Mouse (Mus musculus) adrenal gland, postnatal 36 days (tissue): ENCODE results near the gene Sdc1. TPM values are rescaled to one million over a fixed set of nuclear protein-coding genes. Genes with fewer than 3 reads are reported as not detected.

Experiments used
- DNase-seq, 2 experiments: peaks; one replicate each; pipeline ENCODE4 v3.0.0; 2021; ENCODE audit warnings: mixed read lengths in 1 of 2
- long read RNA-seq, 2 experiments: library from polyadenylated mRNA; stranded (forward); transcript quantifications; one replicate each; pipeline ENCODE4 v2.0.0; 2021; ENCODE audit warnings: borderline sequencing depth in 2 of 2
- total RNA-seq, 2 experiments: library from RNA; stranded (reverse); gene quantifications; 2 replicates each; pipeline ENCODE4 v1.2.3; 2021

Gene Sdc1
- 10 to 100 TPM; 16.5 to 17.0 TPM for total RNA-seq
- long read RNA-seq, experiment 1, transcript Sdc1-201 (5 exons, 3,157 nt): major isoform, 31 of 41 reads
- long read RNA-seq, experiment 1, partial matches to known transcripts: 7 of 41 reads
- long read RNA-seq, experiment 1, other reads (novel, unspliced or antisense): 3 of 41 reads
- long read RNA-seq, experiment 2, transcript Sdc1-201 (5 exons, 3,157 nt): major isoform, 17 of 19 reads
- long read RNA-seq, experiment 2, partial matches to known transcripts: 2 of 19 reads
- long read RNA-seq, experiment 2, other reads (novel, unspliced or antisense): 0 of 19 reads

DNA sequence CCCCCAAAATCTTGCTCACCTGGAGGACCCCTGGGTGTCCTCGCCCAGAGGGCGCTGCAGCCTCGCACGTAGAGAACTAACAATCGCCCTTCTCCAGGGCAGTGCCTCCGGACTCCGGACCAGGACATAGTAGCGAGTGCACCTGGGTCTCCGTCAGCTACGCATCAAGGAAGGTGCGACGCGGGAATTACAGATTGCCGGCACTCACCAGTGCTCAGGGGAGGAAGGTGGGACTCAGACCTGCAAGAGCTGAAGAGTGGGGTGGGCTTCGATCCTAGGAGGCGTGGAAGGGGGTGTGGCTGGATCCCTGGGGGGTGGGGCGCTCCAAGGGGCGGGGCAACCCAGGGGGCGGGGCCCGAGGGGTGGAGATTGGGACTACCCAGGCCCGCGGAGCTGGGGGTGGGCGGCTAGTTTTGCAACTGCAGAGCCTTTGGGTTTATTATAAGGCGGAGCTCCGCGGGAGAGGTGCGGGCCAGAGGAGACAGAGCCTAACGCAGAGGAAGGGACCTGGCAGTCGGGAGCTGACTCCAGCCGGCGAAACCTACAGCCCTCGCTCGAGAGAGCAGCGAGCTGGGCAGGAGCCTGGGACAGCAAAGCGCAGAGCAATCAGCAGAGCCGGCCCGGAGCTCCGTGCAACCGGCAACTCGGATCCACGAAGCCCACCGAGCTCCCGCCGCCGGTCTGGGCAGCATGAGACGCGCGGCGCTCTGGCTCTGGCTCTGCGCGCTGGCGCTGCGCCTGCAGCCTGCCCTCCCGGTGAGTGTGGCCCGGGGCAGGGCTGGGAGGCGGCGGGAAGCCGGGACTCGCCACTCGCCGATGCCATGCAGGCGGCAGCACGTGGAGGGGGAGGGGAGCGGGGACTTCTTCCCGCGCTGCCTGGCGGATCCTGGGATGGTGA lies at the start of gene Sdc1:
Sdc1 (plus strand) TSS at position 378 of the 898 bp plus-strand sequence.
- DNase-seq: peak; percentile 83 to 86

DNA sequence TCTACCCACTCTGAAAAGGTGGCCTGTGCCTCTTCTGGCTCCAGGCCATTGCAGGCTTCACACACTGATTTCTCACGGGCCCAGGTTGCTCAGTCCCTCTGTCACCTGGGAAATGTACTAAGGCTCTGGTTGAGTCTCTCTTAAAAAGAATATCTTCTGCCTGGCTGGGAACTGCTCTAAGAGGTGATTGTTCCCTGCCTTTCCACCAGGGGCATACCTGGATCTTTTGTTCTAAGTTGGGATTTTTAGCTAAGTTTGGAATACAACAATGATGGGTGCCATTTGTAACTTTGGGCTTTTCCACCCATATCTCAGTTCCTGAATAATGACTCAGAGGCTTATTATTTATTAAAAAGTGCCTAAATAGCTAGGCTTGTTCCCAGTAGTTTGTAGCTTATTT lies 44.2 kb upstream of the Sdc1 start:
- no peak for DNase-seq

DNA sequence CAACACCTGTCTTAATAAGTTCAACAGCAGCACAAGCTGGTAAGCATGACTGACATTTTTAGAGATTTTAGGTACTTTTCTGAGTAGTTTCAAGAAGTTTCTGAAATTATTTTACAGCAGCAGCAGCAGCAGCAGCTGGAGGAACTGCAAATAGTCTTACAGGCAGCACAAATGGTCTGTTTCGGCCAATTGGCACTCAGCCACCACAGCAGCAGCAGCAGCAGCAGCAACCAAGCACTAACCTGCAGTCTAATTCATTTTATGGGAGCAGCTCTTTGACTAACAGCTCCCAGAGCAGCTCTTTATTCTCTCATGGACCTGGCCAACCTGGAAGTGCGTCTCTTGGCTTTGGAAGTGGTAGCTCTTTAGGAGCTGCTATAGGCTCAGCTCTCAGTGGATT lies 42.4 kb upstream of the Sdc1 start:
- peak; percentile 9 to 39 for DNase-seq

DNA sequence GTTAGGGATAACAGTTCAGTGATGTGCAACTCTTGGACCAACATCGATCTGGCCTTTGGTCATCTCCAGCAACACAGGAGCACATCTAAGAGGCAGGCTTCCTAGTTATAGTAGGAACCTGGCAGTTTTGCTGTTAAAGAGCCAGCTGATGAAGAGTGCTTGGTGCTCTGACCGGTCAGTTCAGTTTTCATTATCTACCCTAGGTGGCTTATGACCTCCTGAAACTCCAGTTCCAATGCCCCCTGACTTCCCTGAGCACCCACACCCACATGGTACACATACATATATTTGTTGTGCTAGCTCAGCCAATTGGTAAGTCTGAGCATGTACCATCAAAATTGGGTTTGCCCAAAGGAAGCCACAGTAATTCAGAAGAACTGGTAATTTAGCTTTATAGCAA lies 17.5 kb upstream of the Sdc1 start:
- no peak for DNase-seq

DNA sequence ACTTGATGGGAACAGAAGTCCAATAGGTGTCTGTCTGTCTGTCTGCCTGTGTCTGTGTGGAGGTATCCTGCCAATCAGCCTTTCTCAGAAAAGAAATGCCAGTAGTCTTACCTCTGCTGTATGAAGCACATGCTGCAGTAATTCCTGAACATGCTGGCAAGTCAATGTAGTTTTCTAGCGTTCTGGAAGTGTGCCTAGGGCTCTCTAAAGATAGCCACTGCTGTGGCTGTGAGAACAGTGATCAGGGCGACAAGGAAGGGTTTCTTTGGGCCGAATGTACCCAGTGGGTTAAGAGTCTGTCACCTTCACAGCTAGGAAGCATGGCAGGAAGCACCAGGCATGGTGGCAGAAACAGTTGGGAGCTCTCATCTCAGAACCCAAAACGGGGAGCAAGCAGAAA lies 17.0 kb upstream of the Sdc1 start:
- no peak for DNase-seq

DNA sequence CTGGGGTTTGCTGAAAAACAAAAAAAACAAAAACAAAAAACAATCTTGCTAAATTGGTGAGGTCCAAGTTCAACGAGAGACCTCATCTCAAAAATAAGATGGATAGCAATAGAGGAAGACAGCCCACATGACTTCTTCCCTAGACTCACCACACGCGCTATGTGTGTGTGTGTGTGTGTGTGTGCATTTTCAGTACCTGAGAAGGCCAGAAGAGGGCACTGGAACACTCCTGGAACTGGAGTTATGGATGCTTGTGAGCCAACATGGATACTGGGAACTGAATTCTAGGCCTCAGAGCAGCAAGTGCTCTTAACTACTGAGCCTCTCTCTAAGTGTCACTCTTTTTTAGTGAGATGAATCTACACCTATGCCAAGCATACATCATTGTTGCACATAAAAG lies 13.1 kb upstream of the Sdc1 start:
- DNase-seq: no peak

DNA sequence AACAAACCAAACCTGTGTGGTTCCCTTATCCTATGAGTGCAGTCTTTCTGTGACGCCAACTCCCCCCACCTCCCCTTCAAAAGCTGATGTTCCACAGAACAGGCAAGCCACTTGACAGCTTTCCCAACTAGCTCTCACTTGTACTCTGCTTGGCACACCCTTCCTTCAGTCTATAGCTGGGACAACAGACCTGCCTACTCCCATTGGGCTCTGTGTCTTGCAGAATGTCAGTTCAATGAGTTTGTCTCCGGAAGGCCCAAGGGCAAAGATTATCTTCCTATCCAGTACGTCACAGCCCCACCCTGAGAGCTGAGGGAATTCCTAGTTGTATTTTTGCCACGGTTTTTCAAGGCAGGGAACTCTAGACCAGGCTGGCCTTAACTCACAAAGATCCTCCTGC lies 12.0 kb upstream of the Sdc1 start:
- DNase-seq: no peak

DNA sequence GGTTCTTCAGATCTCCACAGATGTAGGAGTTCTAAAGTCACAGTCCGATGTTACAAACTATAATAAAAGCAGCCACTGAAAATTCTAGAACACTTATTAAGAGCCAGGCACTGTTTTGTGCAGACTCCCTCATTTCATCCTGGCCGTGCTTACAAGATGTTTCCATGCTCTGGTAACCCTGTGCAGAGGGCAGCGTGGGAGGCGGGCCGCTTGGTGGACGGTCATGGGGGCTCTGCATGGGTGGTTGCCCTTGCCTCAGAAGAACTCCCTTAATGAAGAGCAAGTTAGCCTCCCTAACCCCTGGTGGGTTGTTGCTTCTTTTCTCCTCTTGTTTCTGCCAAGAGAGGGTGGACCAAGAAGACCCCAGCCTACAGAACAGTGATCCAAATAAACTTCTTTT lies 11.3 kb upstream of the Sdc1 start:
- no peak for DNase-seq

DNA sequence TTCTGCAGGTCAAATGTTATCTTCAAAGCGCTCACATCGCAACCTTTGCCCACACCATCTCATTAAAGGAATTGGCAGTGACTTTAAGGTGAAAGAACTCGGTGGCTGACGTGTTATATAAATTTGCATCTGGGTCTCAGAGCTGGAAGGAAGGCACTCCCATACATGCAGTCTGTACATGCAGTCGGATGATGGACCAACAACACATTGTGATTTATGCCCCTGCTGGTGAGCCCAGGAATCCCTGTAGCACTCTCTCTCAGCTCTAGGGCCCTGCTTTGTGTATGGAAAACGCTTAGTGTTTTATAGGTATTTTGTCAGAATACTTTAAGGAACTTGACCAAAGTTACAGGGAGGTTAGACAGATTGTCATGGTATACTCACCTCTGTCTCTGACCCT lies 10.6 kb upstream of the Sdc1 start:
- DNase-seq: no peak

DNA sequence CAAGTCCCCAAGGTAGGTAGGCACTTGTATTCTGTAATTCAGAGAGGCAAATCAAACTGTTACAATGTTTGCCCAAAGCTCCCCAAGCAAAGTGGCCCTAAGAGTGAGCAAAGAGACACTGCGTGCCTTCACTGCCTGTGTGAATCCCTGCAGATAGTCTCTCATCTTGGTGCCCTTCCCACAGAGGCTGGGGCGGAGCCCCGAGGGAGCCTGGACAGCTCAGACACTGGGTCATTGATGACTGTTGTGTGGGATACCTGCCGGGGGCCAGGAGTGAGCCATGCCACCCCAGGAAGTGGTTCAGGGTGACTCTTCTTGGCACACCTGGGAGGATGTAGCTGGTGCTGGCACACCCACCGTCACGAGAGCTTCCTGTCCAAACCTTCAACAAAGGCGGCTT lies 10.1 kb upstream of the Sdc1 start:
- no peak for DNase-seq

DNA sequence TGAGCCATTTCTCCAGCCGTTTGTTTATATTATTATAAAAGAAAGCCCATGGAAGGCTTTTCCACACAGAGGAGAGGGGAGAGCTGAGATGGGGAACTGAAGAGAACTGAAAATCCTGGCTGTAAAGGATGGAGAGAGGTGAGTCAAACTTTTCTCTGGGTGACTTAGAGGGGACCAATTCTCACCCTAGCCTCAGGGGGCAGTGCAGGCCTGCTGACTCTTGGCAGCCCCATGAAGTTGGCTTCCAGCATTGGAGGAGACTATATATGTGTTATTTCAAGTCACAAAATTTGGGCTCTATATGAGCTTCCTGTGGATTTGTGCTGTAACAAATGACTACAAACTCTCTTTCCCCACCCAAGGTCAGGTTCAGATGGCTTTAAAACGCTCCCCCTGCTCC lies 8.5 kb upstream of the Sdc1 start:
- peak; percentile 13 to 37 for DNase-seq

DNA sequence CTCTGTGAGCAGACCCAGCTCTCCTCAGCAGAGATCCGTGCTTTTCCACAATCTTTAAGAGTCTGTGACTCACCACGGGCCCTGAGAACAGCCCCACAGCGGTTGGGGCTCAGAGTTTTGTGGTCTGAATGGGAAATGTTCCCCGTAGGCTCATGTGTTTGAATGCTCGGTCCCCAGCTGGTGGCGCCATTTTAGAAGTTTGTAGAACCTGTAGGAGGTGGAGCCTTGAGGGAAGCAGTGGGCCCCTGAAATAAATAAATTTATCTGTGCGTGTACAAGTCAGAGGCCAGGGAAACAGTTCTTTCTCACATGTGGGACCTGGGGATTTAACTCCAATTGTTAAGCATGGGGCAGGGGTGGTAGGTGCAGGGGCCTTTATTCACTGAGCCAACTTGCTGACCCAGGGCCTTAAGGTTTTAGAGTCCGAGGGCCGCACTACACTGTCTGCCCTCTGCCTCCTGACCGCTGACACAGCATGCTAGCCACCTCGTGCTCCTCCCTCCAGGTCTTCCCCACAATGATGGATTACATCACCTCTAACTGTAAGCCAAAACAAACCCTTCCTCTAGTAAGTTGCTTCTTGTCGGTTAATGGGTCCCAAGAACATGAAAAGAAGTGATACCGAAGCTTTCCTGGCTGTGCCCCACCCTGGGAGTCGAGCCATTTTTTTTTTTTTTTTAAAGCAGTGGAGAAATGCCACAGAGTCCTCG lies 6.7 kb upstream of the Sdc1 start:
- DNase-seq: no peak

DNA sequence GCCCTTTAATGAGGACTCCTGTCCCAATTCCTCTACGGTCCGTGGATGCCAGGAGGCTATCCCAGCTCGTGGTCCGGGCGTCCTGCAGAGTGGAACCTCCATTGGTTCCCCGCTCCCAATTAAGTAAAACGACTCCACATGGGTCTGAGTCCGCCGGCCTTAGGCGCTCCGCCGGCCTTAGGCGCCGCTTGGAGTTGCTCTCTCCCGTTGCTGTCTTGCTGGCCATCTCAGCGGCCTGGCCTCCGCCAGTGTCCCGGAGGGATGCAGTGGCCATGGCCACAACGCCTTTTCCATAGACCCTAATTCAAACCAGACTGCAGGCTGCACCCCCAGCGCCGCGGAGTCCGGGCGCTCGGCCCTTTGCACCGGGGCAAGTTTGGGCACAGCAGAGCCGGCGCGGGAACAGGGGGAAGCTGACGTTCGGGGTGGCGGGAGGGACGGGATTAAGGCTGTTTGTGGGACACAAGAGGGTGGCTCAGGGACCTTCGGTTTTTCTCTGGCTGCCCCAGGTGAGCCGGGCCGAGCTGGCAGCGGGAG lies 789 bp downstream of the Sdc1 start:
- DNase-seq: peak; percentile 33

DNA sequence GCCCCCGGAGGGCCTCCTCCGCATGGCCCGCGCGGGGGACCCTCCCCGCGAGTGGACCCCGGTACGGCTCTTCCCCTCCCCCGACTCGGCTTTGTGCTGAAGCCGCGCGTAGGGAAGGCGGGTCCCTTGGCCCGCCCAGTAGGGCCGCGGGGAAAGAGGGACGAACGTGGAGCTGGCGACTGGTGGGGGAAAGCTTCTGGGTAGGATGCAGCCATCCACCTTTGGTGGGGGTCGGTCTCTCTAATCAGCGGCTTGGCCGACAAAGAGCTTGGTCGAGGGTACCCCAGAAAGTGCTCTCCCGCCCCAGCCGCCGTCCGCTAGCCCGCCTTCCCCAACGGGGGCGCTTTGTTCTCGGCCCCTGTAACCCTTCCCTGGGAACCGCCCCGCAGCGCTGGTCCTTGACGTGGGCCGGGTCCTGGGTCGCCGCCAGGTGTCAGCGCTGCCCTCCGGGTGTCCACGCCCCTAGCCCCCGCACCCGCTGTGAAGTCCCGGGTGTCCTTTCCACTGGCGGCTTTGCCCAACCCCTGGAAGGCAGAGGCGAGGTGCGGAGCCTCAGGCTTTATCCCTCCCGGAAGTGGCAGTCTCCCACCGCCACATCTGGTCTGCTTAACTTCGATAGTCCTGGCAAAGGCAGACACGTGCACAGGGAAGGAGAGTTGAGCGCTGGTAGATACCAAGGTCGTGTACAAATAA lies 1.5 kb downstream of the Sdc1 start:
- DNase-seq: peak; percentile 55 to 71

DNA sequence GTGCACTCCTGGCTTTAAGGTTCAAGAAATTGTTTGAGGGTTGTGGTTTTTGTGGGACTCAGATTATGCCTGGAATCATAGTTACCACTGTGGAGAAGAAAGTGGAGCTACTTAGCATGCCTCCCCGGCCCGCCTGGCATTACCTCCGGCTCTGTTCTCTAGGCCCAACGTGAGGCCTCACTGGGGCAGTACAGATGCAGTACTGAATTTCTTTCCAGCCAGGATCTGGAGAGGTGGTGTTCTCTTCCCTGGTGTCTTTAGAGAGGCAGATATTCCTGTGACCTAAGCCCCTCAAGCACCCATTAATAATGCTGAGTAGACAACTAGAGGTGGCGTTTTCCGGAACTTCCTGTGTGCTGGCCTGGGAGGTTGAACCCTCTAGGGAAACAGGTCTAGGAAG lies 2.2 kb downstream of the Sdc1 start:
- no peak for DNase-seq

DNA sequence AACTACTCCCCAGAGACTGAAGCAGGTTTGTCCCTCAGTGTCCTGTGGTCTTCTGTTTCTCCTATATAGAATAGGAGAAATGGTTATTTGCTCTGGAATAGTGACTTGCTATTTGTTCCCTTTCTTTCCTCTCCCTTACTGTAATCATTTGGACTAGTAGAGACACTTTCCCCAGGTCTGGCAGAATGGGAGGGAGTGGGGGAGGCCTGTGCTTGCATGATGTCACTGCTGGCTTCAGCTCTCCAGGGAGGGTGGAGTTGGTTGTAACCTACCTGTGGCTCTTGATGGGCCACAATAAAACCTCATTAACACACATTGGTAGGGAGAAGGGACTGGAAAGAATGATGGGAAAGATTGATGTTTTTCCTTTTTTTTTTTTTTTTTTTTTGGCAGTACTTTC lies 3.1 kb downstream of the Sdc1 start:
- no peak for DNase-seq

DNA sequence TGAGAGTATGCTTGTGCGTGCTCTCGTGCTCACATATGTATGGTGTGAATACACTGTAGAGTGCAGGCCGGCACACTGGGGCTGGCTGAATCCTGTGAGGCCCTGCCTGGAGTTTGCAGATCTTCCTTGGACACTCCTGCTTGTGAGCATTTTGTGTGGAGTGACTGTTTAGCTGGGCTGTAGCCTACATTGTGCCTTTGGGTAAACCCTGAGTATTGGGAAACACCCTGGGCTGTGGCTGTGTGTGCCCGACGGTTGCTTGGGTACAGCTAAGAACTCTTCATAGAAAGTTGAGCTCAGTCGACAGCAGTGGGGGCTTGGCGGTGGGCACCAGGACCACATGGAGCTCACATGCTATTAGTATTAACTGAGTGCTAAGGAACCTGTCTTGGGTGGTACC lies 5.1 kb downstream of the Sdc1 start:
- no peak for DNase-seq

DNA sequence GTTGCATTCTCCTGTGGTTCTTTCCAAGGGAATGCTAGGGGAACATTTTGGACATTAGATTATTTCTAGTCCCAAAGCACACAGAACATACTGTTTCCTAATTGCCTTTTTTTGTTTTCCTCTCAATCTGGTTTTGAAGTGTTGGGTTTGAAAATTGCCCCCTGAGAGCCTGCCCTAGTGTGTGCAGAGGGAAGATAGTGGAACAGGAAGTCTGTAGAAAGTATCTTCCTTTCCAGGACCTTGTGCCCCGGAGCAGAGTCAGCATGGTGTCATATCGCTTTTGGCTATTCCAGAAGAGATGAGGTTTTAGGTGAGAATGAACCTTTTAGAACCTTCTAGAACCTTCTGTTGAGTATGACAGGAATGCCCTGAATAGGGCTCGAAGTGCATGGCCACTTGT lies 5.6 kb downstream of the Sdc1 start:
- no peak for DNase-seq

DNA sequence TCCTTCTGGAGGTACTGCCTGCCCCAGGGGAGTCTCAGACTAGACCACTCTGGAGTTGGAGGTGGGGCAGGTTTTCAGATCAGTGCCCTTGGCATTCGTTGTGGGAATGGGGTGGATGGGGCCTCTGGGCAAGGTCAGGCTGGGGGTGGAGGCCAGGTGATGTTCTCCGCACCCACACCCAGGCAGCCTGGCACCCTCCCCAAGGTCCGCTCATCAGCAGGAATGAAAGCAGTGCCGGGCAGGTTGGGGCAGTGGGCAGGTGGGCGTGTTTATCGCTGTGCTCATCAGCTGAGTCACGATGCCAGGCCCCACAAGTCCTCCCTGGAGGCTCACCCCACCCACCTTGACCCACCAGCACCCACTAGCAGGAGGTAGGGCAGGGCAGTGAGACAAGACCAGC lies 7.0 kb downstream of the Sdc1 start:
- no peak for DNase-seq

DNA sequence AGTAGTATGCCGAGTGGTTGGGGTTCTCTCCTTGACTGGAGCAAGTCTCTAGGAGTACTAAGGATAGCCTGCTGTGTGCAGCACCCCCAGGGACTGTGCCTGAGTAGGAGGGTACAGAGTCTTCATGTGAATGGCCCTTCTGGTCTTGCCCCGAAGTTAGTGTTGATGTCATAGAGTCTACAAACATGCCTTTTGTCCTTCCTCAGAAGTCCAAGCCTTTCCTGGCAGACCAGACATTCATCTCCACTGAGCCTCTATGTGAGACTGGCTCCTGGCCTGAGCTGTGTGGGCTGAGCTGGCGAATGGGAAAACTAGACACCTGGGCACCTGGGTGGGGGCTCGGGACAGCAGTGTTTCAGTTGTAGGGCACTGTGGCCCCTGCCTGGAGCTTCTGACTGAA lies 8.7 kb downstream of the Sdc1 start:
- DNase-seq: no peak

DNA sequence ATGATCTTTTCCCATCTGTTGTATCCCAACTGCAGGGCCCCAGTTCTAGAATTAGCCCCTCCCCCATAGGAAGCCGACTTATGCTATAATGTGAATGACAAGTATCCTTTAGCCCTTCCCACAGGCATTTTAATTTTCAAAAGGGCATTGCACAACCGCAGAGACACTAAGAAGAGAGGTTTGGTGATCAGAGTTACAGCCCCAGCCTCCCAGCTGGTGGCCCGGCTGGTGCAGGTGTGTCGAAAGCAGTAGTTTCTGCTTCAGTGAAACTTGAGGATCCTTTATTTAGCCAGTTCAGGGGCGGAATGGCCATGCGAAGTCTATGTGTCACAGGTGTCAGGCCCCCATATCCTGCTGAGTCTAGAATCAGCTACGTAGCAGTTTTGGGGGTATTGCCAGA lies 10.0 kb downstream of the Sdc1 start:
- no peak for DNase-seq
